Mouse (Mus musculus) liver, adult 2 months (tissue): ENCODE results near the gene Arsj. TPM values are rescaled to one million over a fixed set of nuclear protein-coding genes. Genes with fewer than 3 reads are reported as not detected.

ENCODE experiments used
- DNase-seq: peaks from one replicate; pipeline ENCODE4 v3.0.0-alpha.2; 2011; ENCODE audit warnings: low read depth, low spot score; ENCODE audit errors: extremely low read depth
- H3K27ac ChIP-seq: fragments of 200-500 bp; replicated peaks from 2 replicates; pipeline ENCODE4 v1.5.1; 2012; ENCODE audit warnings: low read depth, mild to moderate bottlenecking, control low read depth, inconsistent platforms, low read length; ENCODE audit not compliant: insufficient read depth
- H3K27me3 ChIP-seq: fragments of 200-500 bp; 2 replicates; pipeline ENCODE4 v1.6.1; 2012; ENCODE audit warnings: mild to moderate bottlenecking, moderate library complexity, low read length, inconsistent platforms; ENCODE audit not compliant: control insufficient read depth, insufficient read depth
- H3K36me3 ChIP-seq: fragments of 200-500 bp; 2 replicates; pipeline ENCODE4 v1.6.1; 2012; ENCODE audit warnings: low read length, inconsistent platforms; ENCODE audit not compliant: control insufficient read depth, insufficient read depth
- H3K4me1 ChIP-seq: fragments of 200-500 bp; 2 replicates; pipeline ENCODE4 v1.6.1; 2011; ENCODE audit warnings: low read length; ENCODE audit not compliant: control insufficient read depth, insufficient read depth
- H3K4me3 ChIP-seq: fragments of 200-500 bp; 2 replicates; pipeline ENCODE4 v1.5.1; 2011; ENCODE audit warnings: low read depth, mild to moderate bottlenecking, control low read depth, low read length, moderate library complexity; ENCODE audit not compliant: insufficient read depth
- H3K79me2 ChIP-seq: fragments of 200-500 bp; 2 replicates; pipeline ENCODE4 v1.6.1; 2012; ENCODE audit warnings: inconsistent platforms, mild to moderate bottlenecking, low read length, moderate library complexity; ENCODE audit not compliant: control insufficient read depth, insufficient read depth
- H3K9ac ChIP-seq: fragments of 200-500 bp; 2 replicates; pipeline ENCODE4 v1.6.1; 2012; ENCODE audit warnings: low read depth, mild to moderate bottlenecking, control low read depth, inconsistent platforms, low read length
- CTCF ChIP-seq: fragments of 200-500 bp; IDR thresholded peaks from 2 replicates; pipeline ENCODE4 v1.5.1; 2011; ENCODE audit warnings: low read depth, low read length, control low read depth
- POLR2A ChIP-seq: fragments of 200-500 bp; IDR thresholded peaks from 2 replicates; pipeline ENCODE4 v1.6.1; 2011; ENCODE audit warnings: low read length, control low read depth; ENCODE audit not compliant: insufficient read depth; ENCODE audit errors: extremely low read depth
- WGBS: fragments of 180-500 bp; shearing (Covaris S2); methylation state at CpG from one replicate; pipeline ENCODE4 v1.1.7; 2018; 5-methylcytosine and 5-hydroxymethylcytosine counted together
- polyA plus RNA-seq: library from polyadenylated mRNA; depleted of rRNA; stranded (reverse); fragments of >200 nt; gene quantifications from 2 replicates; pipeline ENCODE4 v1.2.3, GENCODE M21; 2012
- total RNA-seq: library from RNA; depleted of rRNA; stranded (reverse); fragments of >200 nt; gene quantifications from 2 replicates; pipeline ENCODE4 v1.2.3, GENCODE M21; 2014

The Arsj gene
- total and polyA plus RNA-seq, 2 experiments = not detected

- DNase-seq = no peak
- H3K9ac ChIP-seq = no peak overlapping the region
- WGBS = 64% methylated on average over 14 of the region's 14 CpGs
Observed at GRCm38 (mm10) chr3:126384657-126385438, 21.4 kb downstream of the Arsj start.

GRCm38 (mm10) chr3:126397451-126397850 is 34.0 kb downstream of the Arsj start:
- Histone ChIP-seq H3K4me3 (no peak overlapping the region), H3K4me1 (no peaks in the 10 kb centered on the region), H3K36me3 (no peaks in the 10 kb centered on the region), H3K27me3 (no peaks in the 10 kb centered on the region), H3K27ac (no peak overlapping the region), H3K9ac (no peak overlapping the region), H3K79me2 (no peaks in the 10 kb centered on the region)
- no peak for DNase-seq
- TF ChIP-seq CTCF = no peak
- TF ChIP-seq POLR2A = no peak
- 77% methylated on average over 2 of the region's 2 CpGs for WGBS

More at GRCm38 (mm10) chr3:126384657-126385438, 21.4 kb downstream of the Arsj start:
- Histone ChIP-seq H3K27me3 (no peaks in the 10 kb centered on the region), H3K27ac (no peak overlapping the region), H3K79me2 (no peaks in the 10 kb centered on the region), H3K36me3 (no peaks in the 10 kb centered on the region), H3K4me1 (no peaks in the 10 kb centered on the region), H3K4me3 (no peak overlapping the region)
- TF ChIP-seq CTCF = no peak
- no peak for TF ChIP-seq POLR2A

GRCm38 (mm10) chr3:126397985-126398630 is 34.6 kb downstream of the Arsj start:
- H3K79me2 ChIP-seq = no peaks in the 10 kb centered on the region
- DNase-seq = no peak
- no peak overlapping the region for H3K9ac ChIP-seq
- H3K4me3 ChIP-seq = no peak overlapping the region
- 55% methylated on average over 7 of the region's 7 CpGs for WGBS
- H3K36me3 ChIP-seq = no peaks in the 10 kb centered on the region
- TF ChIP-seq POLR2A (no peak), CTCF (no peak)
- H3K27me3 ChIP-seq = no peaks in the 10 kb centered on the region
- H3K27ac ChIP-seq = no peak overlapping the region
- no peaks in the 10 kb centered on the region; the same call in 1 of the 2 replicates for H3K4me1 ChIP-seq

- WGBS = 68% methylated on average over 4 of the region's 4 CpGs
- Histone ChIP-seq H3K79me2 (no peaks in the 10 kb centered on the region), H3K27ac (no peak overlapping the region), H3K9ac (no peak overlapping the region), H3K36me3 (no peaks in the 10 kb centered on the region), H3K27me3 (no peaks in the 10 kb centered on the region), H3K4me1 (no peaks in the 10 kb centered on the region; the same call in 1 of the 2 replicates), H3K4me3 (no peak overlapping the region)
- TF ChIP-seq CTCF = no peak
- TF ChIP-seq POLR2A = no peak
- no peak for DNase-seq
Observed at GRCm38 (mm10) chr3:126400726-126401125, 37.2 kb downstream of the Arsj start.

GRCm38 (mm10) chr3:126402836-126403235 is 39.4 kb downstream of the Arsj start:
- Histone ChIP-seq H3K27me3 (no peaks in the 10 kb centered on the region), H3K9ac (no peak overlapping the region), H3K79me2 (no peaks in the 10 kb centered on the region), H3K4me3 (no peak overlapping the region), H3K4me1 (no peaks in the 10 kb centered on the region; the same call in 1 of the 2 replicates), H3K36me3 (no peaks in the 10 kb centered on the region), H3K27ac (no peak overlapping the region)
- WGBS = 26% methylated on average over 3 of the region's 3 CpGs
- DNase-seq = peak; percentile 44
- TF ChIP-seq POLR2A (no peak), CTCF (peak; percentile 34)
